Mouse (Mus musculus): Measurements from ENCODE around the gene H2-T22.

DNA sequence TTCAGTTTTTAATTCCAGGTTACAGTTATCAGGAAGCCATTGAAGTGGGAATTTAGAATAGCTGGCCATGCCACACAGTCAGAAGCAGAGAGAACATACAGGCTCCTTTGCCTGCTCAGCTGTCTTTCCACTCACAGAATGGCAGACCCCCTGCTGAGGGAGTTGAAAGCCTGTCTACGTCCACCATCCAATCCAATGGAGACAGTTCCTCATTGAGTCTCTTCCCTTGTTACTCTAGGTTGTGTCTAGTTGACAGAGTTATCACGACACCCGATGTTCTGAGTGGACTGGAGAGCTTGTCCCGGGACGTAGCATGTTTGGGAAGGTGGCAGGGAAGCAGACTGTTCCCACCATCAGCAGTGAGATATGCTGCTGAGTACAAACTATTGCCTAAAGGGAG lies 17.4 kb downstream of the H2-T22 start:
- TF ChIP-seq CTCF (IDR thresholded peaks at IDR 0.05; ENCODE audit: control insufficient read depth, insufficient read depth, low read length) = no peak
- no peak for TF ChIP-seq POLR2A (IDR thresholded peaks at IDR 0.05; ENCODE audit: borderline replicate concordance, control insufficient read depth, low read depth, low read length)
